Mouse (Mus musculus) kidney, adult 9 months (tissue): ENCODE measurements around the gene Speg.

Source experiments
- DNase-seq: peaks from one replicate; pipeline ENCODE4 v3.0.0; 2022

The Speg gene

DNA sequence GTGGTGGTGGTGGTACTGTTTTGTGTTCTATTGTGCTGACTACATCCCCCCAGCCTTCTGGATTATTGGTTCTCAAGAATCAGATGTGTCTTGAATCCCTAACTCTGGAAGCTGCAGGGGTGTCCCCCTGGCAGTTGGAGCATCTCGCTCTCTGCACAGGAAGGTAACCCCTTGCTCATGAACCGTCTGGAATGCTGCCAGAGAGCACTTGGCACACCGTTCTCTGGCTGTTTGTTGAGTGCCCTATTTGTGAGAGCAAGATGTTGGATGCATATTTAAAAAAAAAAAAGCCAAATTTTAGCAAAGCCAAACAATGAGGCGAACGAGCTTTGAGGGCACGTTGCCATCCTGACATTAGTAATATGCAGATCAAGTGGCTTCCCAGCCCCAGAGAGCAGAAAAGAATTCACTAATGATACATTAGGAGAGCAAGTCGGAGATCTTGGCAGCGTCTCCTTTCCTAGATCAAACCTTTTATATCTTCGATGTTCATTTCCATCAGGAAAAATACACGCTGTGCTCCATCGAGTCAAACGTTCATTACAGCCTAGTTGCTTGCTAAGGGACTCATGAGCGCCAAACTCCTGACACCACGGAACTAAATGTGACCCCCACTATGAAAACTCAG is 9.5 kb upstream of the Speg start:
- DNase-seq, result no peak

- DNase-seq, result no peak
Observed at GRCm38 (mm10) chr1:75369360-75369983, 5.6 kb upstream of the Speg start.

GRCm38 (mm10) chr1:75369984-75370660 is 5.0 kb upstream of the Speg start:
- DNase-seq, result peak; percentile 53

- peak; percentile 24 for DNase-seq
Observed at GRCm38 (mm10) chr1:75371317-75372095, 3.6 kb upstream of the Speg start.

GRCm38 (mm10) chr1:75372450-75372849 is 2.6 kb upstream of the Speg start:
- DNase-seq, result no peak

DNA sequence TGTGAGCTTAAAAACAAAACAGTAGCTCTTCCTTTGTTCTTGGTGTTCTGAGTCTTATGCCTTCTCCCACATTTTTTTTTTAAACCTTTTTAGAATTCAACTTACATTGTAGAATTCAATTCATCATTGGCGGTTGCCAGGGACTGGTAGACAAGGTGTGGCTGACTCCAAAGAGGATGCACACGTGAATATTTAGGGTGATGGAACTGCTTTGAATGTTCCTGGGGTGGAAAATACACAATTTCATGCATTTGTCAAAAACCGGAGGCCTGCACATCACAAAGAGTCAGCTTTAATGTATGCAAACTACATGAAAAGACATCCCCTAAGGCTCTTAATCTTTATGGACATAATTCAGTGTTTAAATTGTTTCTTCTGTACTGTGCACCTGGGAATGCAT is 1.8 kb upstream of the Speg start:
- no peak for DNase-seq

DNA sequence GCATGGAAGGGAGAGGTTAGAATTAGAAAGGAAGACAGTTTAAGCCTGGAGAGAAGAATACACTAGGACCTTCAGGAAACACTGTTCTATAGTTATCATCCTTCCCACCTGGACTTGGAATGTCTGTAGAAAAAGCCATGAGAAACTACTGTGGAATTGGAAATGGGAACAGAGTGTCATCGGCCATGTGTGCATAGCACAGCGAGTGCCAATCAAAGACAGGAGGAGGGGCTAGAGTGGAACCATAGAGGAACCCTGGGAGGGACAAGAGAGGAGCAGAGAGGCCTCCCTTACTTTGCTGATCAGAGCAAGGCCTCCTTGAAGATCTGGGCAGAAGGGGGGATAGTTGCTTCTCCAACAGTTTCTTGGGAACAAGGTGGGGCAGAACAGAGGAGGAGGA is 4.1 kb downstream of the Speg start:
- DNase-seq, result no peak

- DNase-seq, result no peak
Observed at GRCm38 (mm10) chr1:75379931-75380330, 4.8 kb downstream of the Speg start.

- no peak for DNase-seq
Observed at GRCm38 (mm10) chr1:75380951-75381350, 5.9 kb downstream of the Speg start.

DNA sequence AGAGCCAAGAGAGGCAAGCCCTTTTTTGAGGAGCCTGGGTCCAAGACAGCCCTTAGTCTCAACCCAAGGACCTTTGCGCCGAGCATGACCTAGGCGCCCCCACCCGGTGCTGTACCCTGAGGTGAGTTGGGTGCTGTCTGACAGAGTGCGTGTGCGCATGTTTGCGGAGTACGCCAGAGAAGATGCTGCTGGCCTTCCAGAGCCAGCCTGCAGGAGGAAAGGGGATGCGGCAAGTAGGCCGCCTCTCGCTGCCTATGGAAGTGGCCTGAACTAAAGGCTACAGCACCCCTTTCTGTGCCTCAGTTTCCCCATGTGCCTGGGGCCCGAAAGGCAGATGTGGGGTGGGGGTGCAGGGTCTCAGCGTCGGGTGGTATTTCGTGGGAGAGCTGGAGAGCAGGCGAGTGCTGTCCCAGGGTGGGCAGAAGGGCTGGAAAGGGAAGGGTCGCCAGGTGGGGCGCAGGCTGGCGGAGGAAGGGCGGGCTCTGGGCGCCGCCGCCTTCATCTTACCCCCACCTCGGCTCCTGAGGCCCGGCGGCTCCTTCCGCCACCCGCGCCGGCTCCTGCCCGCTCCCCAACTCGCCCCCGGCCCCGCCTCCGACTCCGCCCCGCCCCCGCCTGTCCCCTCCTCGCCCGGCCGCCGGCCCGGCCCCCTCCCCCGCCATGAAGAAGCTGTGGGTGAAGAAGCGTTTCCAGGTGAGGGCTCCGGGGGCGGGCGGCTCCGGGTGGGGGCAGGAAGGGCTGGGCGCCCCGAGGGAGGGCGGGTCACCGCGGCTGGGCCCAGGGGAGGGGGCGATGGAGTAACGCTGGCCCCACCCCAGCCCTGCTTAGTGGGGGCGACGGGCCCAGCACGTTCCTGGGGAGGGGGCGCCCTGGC is 6.6 kb downstream of the Speg start:
- no peak for DNase-seq

DNA sequence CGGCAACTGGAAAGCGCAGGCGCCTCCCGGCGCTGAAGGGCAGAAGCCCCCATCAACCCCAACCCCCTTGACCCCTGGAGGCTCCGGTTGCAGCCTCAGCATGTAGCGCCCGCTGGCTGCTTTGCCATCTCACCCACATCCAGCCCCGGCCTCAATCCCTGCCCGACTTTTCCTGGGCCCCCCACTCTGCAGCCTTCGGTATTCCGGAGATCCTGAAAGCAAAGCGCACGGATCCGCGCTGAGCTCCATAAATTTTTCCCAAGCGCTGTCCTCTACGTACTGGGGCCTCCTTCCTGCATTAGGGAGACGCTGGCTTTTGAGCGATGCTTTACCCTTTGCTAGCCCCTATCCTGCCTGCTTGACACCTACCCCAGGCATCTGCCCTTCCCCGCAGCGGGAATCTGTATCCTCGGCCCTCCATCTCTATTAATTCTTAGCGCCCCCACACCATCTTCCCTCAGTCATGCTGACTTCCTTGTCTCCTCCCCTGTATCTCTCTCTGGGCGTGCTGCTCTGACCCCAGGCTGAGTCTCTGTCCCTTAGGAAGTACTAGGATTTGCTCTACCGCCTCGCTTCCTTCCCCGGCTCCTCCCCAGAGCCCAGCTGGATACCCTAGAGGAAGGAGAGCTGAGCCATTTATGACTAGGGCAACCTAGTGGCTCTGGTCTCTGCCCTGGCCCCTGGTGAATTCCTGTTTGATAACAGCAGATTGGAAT is 7.4 kb downstream of the Speg start:
- peak; percentile 45 for DNase-seq

GRCm38 (mm10) chr1:75384470-75385141 is 9.5 kb downstream of the Speg start:
- DNase-seq, result no peak

DNA sequence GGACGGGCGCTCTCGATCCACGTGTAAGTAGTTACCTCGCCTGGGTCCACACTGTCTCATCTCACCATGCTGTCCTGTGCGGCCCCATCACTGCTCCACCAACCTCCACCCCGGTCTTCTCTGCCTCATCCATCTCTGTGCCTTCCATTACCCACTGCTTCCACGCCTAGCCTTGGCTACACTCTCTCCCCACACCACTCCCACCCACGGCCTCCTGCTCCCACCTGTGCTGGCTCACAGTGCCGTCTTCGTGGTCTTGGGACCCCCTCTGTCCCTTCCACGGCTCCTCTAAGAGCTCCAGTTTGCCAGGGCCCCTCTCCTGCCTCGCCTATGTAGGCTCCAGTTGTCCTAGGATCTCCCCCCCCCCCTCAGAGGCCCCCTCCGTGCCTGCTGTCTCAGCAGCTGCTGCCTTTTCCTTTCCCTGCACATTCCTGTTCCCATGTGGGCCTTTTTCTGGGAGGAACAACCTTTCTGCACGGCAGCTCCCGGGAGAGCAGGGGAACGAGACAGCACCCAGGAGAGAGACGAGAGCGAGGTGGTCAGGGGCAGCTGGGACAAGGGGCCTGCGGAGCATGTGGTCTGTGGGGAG is 10.1 kb downstream of the Speg start:
- no peak for DNase-seq

- DNase-seq, result no peak
Observed at GRCm38 (mm10) chr1:75386149-75386548, 11.1 kb downstream of the Speg start.

DNA sequence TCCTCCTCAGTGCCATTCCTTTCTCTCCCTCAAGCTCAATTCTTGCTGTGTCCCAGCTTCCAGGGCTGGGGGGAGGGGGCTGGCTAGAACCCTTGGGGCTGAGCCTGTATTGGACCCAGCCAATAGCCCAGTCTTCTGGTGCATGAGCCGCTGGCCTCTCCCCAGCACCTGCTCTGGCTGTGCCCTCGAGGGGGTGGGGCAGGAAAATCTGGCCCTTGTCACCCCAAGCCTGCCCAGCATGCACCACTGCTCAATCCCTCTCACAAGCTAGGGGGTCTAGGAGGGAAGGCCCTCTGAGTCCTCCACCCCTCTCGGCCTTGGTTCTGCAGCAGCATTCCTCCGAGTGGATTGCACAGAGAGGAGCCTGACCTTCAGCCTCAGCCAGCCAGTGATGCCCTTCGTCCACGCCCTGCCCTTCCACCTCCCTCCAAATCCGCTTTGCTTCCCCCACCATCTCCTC is 12.4 kb downstream of the Speg start:
- no peak for DNase-seq

DNA sequence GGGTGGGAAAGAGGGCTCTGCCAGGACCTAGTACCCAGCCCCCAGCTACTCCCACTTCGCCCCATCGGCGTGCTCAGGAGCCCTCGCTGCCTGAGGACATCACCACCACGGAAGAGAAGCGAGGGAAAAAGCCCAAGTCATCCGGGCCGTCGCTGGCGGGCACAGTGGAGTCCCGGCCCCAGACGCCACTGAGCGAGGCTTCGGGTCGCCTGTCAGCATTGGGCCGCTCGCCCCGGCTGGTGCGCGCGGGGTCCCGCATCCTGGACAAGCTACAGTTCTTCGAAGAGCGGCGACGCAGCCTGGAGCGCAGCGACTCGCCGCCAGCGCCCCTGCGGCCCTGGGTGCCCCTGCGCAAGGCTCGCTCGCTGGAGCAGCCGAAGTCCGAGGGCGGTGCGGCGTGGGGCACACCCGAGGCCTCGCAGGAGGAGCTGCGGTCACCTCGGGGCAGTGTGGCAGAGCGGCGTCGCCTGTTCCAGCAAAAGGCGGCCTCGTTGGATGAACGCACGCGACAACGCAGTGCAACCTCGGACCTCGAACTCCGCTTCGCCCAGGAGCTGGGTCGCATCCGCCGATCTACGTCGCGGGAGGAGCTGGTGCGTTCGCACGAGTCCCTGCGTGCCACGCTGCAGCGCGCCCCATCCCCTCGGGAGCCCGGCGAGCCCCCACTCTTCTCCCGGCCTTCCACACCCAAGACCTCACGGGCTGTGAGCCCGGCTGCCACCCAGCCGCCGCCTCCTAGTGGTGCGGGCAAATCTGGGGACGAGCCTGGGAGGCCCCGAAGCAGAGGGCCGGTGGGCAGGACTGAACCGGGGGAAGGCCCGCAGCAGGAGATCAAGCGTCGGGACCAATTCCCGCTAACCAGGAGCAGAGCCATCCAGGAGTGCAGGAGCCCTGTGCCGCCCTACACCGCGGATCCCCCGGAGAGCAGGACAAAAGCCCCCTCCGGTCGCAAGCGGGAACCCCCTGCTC is 13.1 kb downstream of the Speg start:
- no peak for DNase-seq

DNA sequence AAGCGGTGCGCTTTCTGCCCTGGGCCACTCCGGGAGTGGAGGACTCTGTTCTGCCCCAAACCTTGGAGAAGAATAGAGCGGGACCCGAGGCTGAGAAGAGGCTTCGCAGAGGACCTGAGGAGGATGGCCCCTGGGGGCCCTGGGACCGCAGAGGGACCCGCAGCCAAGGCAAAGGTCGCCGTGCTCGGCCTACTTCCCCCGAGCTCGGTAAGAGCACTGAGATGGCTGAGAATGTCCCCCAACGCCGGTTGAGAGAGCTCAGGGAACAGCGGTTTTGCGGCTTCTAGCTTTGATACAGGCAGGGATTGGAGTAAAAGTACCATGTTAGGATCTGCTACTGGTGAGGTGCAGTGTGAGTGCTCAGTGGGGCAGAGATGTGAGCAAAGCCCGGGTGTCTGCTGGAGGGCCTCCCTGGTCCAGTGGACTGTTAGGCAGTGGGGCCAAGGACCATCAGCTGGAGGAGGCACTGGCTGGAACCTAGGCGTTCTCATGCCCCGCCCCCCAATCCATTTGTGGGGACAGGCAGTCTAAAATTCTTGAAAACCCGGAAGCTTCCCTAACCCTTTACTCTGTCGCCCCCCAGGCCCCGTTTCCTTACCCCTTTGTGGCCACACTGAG is 13.9 kb downstream of the Speg start:
- no peak for DNase-seq

- no peak for DNase-seq
Observed at GRCm38 (mm10) chr1:75393139-75393538, 18.0 kb downstream of the Speg start.

DNA sequence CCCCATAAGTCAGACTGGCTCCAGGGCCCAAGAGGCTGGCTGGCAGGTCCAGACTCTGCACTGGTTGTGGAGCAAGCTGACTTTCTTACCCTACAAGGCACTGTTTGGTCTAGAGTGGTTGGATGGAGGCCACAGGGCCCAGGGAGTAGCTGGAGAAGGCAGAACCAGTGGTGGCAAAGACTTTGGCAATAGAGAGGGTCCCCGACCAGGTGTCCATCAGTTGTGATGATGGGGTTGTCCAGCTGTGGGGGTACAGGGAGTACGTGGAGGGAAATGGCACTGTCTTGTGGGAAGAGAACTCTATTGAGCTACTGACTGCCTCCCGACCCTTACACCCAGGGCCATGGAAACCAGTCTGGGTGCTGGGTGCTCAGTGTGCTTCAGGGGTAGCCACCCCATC is 18.7 kb downstream of the Speg start:
- DNase-seq, result no peak
